Mouse (Mus musculus) MEL (cell line): Measurements from ENCODE around the gene Gclc.

ENCODE experiments used
- CTCF ChIP-seq, 3 experiments: IDR thresholded peaks in 2 of 3; conservative IDR thresholded peaks in 1 of 3; 2 replicates each; pipeline ENCODE4 v1.5.1; 2011 to 2012; ENCODE audit warnings: low read length in 3 of 3, low read depth in 2 of 3, mild to moderate bottlenecking in 2 of 3, improper control_type of control experiment in 1 of 3, inconsistent platforms in 1 of 3, mixed read lengths in 1 of 3, moderate library complexity in 1 of 3; ENCODE audit not compliant: control insufficient read depth in 1 of 3, insufficient read depth in 1 of 3, poor library complexity in 1 of 3, severe bottlenecking in 1 of 3
- RAD21 ChIP-seq: IDR thresholded peaks from 2 replicates; pipeline ENCODE4 v1.6.1; 2011; ENCODE audit warnings: mild to moderate bottlenecking, low read depth, low read length, improper control_type of control experiment

- TF ChIP-seq RAD21: no peak
- TF ChIP-seq CTCF (IDR thresholded peaks at IDR 0.05 in 2 of 3, conservative IDR thresholded peaks at IDR 0.05 in 1 of 3; ENCODE audit: control insufficient read depth in 1 of 3, insufficient read depth in 1 of 3, low read depth in 2 of 3, low read length in 3 of 3, poor library complexity in 1 of 3, severe bottlenecking in 1 of 3): no peak
Observed at GRCm38 (mm10) chr9:77732067-77732466, 22.3 kb upstream of the Gclc start.
